Mouse (Mus musculus): Measurements from ENCODE around the gene Fam83e. TPM values are rescaled to one million over a fixed set of nuclear protein-coding genes. Genes with fewer than 3 reads are reported as not detected.

Gene Fam83e
- polyA plus RNA-seq, 1 experiment from 2014 or later, result 1.1 TPM

GRCm38 (mm10) chr7:45701607-45702006 lies 19.4 kb upstream of the Fam83e start:
- H3K9me3 ChIP-seq (ENCODE audit: low read depth, low read length), result no peaks in the 10 kb centered on the region
- no peak overlapping the region for H3K9ac ChIP-seq
- peak overlapping the region; percentile 38; the same call in 1 of the 2 replicates for H3K4me3 ChIP-seq (ENCODE audit: low read depth, low read length)
- no peak overlapping the region for H3K27ac ChIP-seq (ENCODE audit: low read depth)
- no peak overlapping the region for H3K4me2 ChIP-seq
- ATAC-seq (ENCODE audit: insufficient read depth), result no peak
- DNase-seq, result no peak
- peaks cover 25% of the 10 kb centered on the region for H3K27me3 ChIP-seq (ENCODE audit: insufficient read depth, low read length)
- TF ChIP-seq CTCF (IDR thresholded peaks at IDR 0.05; ENCODE audit: low read depth), result no peak
- H3K36me3 ChIP-seq (ENCODE audit: insufficient read depth), result no peaks in the 10 kb centered on the region
- H3K4me1 ChIP-seq (ENCODE audit: insufficient read depth), result peaks cover 12% of the 10 kb centered on the region
- 78% methylated on average over 11 of the region's 11 CpGs for WGBS

GRCm38 (mm10) chr7:45702316-45702715 lies 18.7 kb upstream of the Fam83e start:
- peaks cover 25% of the 10 kb centered on the region for H3K27me3 ChIP-seq (ENCODE audit: insufficient read depth, low read length)
- ATAC-seq (ENCODE audit: insufficient read depth) (no peak), DNase-seq (no peak)
- H3K36me3 ChIP-seq (ENCODE audit: insufficient read depth), result no peaks in the 10 kb centered on the region
- no peak overlapping the region for H3K4me3 ChIP-seq (ENCODE audit: low read depth, low read length)
- H3K4me1 ChIP-seq (ENCODE audit: insufficient read depth), result peaks cover 18% of the 10 kb centered on the region
- no peak overlapping the region for H3K4me2 ChIP-seq
- TF ChIP-seq CTCF (IDR thresholded peaks at IDR 0.05; ENCODE audit: low read depth), result no peak
- 88% methylated on average over 11 of the region's 11 CpGs for WGBS
- no peaks in the 10 kb centered on the region for H3K9me3 ChIP-seq (ENCODE audit: low read depth, low read length)
- H3K9ac ChIP-seq, result no peak overlapping the region
- no peak overlapping the region for H3K27ac ChIP-seq (ENCODE audit: low read depth)

DNA sequence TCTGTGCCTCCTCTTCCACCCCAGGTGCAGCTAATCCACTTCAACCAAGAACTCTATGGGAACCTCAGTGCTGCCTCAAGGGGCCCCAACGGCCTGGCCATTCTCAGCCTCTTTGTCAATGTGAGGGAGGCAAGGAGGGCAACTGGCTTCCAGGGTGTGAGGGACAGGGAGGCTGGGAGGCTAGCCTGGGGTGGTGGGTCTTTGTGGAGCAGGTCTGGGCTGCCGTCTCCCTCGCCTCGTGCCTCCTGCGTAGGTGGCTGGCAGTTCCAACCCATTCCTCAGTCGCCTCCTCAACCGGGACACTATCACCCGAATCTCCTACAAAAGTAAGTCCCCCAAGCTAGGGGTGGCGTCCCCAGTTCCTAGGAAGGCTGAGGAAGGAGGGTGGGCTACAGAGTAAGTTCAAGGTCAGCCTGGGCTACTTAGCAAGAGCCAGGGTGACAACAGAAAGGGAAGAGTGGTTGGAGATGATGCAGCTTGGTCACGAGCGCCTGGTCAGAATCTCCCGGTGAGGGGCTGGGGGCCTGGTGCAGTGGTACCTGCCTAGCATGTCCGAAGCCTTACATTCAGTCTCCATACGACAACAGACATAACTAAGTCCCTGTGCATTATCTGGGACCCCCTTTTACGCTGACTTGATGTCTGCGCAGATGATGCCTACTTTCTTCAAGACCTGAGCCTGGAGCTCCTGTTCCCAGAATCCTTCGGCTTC lies 18.0 kb upstream of the Fam83e start:
- TF ChIP-seq CTCF (IDR thresholded peaks at IDR 0.05; ENCODE audit: low read depth), result no peak
- Histone ChIP-seq H3K4me1 (ENCODE audit: insufficient read depth) (peaks cover 22% of the 10 kb centered on the region), H3K4me2 (peak overlapping the region; percentile 95; the same call in 1 of the 2 replicates), H3K4me3 (ENCODE audit: low read depth, low read length) (no peak overlapping the region), H3K9me3 (ENCODE audit: low read depth, low read length) (no peaks in the 10 kb centered on the region), H3K9ac (no peak overlapping the region), H3K27me3 (ENCODE audit: insufficient read depth, low read length) (peaks cover 25% of the 10 kb centered on the region), H3K27ac (ENCODE audit: low read depth) (no peak overlapping the region), H3K36me3 (ENCODE audit: insufficient read depth) (no peaks in the 10 kb centered on the region)
- DNase-seq, result no peak
- no peak for ATAC-seq (ENCODE audit: insufficient read depth)
- WGBS, result 84% methylated on average over 17 of the region's 17 CpGs

GRCm38 (mm10) chr7:45703521-45704033 lies 17.4 kb upstream of the Fam83e start:
- Histone ChIP-seq H3K27me3 (ENCODE audit: insufficient read depth, low read length) (peaks cover 22% of the 10 kb centered on the region), H3K4me1 (ENCODE audit: insufficient read depth) (peaks cover 26% of the 10 kb centered on the region), H3K27ac (ENCODE audit: low read depth) (peak overlapping the region; percentile 78), H3K4me2 (peak overlapping the region; percentile 95), H3K36me3 (ENCODE audit: insufficient read depth) (no peaks in the 10 kb centered on the region), H3K9me3 (ENCODE audit: low read depth, low read length) (no peaks in the 10 kb centered on the region), H3K9ac (peak overlapping the region; percentile 38), H3K4me3 (ENCODE audit: low read depth, low read length) (peak overlapping the region; percentile 37)
- no peak for DNase-seq
- no peak for ATAC-seq (ENCODE audit: insufficient read depth)
- no peak for TF ChIP-seq CTCF (IDR thresholded peaks at IDR 0.05; ENCODE audit: low read depth)
- 37% methylated on average over 12 of the region's 12 CpGs for WGBS

DNA sequence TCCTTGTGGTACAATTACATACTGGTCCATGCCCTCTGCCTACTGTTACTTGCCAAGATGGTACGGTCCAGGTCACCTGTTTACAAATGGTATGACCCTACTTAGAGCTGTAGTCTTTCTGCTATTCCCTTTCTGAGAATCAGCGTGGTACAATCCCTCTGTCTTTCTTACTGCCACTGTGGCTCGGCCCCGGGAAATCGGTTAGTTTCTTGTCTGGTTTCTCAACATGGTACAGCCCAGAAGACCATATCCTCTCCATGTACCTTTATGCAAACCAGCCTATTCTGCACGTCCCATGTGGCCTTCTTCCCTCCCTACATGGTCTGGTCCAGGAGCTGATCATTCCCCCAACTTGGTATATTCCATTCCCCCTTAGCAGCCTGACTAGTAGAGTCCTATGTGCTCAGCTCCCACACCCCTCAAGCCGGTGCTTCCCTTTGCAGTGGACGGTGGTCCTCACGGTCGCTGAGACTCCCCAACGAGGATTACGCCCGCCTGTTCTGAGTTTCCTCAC lies 16.9 kb upstream of the Fam83e start:
- peak overlapping the region; percentile 95 for H3K4me2 ChIP-seq
- peak overlapping the region; percentile 78 for H3K27ac ChIP-seq (ENCODE audit: low read depth)
- no peaks in the 10 kb centered on the region for H3K36me3 ChIP-seq (ENCODE audit: insufficient read depth)
- peak overlapping the region; percentile 37 for H3K4me3 ChIP-seq (ENCODE audit: low read depth, low read length)
- peaks cover 17% of the 10 kb centered on the region for H3K27me3 ChIP-seq (ENCODE audit: insufficient read depth, low read length)
- peak; percentile 46 for ATAC-seq (ENCODE audit: insufficient read depth)
- no peak for TF ChIP-seq CTCF (IDR thresholded peaks at IDR 0.05; ENCODE audit: low read depth)
- under 1% methylated on average over 13 of the region's 13 CpGs for WGBS
- H3K9ac ChIP-seq, result peak overlapping the region; percentile 38
- DNase-seq, result peak; percentile 81
- peaks cover 26% of the 10 kb centered on the region for H3K4me1 ChIP-seq (ENCODE audit: insufficient read depth)
- no peaks in the 10 kb centered on the region for H3K9me3 ChIP-seq (ENCODE audit: low read depth, low read length)

GRCm38 (mm10) chr7:45704730-45705442 lies 16.1 kb upstream of the Fam83e start, which contains the start of gene Dbp:
Dbp (plus strand) TSS chr7:45705088.
- TF ChIP-seq CTCF (IDR thresholded peaks at IDR 0.05; ENCODE audit: low read depth), result no peak
- Histone ChIP-seq H3K4me2 (peak within 1 kb of the TSS; percentile 95), H3K9me3 (ENCODE audit: low read depth, low read length) (no peaks in the 10 kb centered on the region), H3K4me3 (ENCODE audit: low read depth, low read length) (peak within 1 kb of the TSS; percentile 55), H3K36me3 (ENCODE audit: insufficient read depth) (peaks cover 7% of the 10 kb centered on the region; the same call in 1 of the 2 replicates), H3K9ac (peak within 1 kb of the TSS; percentile 48), H3K27ac (ENCODE audit: low read depth) (peak within 1 kb of the TSS; percentile 80), H3K4me1 (ENCODE audit: insufficient read depth) (peaks cover 26% of the 10 kb centered on the region), H3K27me3 (ENCODE audit: insufficient read depth, low read length) (peaks cover 9% of the 10 kb centered on the region)
- DNase-seq (peak; percentile 99), ATAC-seq (ENCODE audit: insufficient read depth) (peak; percentile 87)
- under 1% methylated on average over 36 of the region's 36 CpGs for WGBS

Measured in lung, embryonic 14.5 days (tissue).